Mouse (Mus musculus) skeletal muscle tissue, adult 2 months (tissue): ENCODE results near the gene Cln5.

Experiments used
- DNase-seq: peaks from one replicate; pipeline ENCODE4 v3.0.0-alpha.2; 2012; ENCODE audit warnings: low read depth, low spot score

Gene Cln5

DNA sequence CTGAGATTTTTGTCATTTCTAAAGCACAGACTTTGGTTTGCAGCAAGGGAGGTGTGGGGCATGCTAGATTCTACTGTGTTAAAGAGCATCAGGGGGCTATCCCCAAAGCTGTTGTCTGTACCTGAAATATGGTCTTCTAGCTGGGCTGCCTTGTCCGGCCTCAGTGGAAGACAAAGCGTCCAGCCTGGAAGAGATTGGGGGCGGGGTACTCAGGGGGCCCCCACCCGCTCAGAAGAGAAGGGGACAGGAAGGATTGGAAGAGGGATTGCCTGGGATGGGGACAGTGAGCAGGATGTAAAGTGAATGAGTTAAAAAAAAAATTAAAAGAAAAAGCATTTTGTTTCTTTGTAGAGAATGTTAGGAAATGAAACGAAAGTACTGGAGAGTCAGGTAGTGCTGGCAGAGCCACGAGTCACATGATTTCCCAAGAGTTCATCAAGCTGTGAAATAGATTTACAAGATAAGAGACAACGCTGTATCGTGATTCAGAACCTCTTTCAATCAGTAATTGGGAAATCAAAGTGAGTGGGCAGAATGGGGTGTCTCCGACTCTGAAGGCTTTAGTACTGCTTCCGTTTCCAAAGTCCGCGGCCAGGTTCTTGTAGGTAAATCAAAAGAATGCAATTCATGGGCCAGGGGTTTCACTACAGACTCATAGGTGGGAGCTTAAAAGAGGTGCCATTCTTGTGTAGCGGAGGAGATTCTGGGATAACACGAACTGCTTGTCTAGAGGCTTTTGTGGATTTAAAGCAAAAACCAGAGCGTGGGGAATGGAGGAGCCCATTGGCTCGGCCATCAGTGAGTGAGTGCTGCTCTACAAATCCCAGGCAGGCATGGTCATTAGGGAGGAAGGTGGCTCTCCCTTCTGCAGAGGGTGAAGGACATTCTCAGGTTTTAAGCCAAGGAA is 8.2 kb downstream of the Cln5 start:
- DNase-seq = no peak

DNA sequence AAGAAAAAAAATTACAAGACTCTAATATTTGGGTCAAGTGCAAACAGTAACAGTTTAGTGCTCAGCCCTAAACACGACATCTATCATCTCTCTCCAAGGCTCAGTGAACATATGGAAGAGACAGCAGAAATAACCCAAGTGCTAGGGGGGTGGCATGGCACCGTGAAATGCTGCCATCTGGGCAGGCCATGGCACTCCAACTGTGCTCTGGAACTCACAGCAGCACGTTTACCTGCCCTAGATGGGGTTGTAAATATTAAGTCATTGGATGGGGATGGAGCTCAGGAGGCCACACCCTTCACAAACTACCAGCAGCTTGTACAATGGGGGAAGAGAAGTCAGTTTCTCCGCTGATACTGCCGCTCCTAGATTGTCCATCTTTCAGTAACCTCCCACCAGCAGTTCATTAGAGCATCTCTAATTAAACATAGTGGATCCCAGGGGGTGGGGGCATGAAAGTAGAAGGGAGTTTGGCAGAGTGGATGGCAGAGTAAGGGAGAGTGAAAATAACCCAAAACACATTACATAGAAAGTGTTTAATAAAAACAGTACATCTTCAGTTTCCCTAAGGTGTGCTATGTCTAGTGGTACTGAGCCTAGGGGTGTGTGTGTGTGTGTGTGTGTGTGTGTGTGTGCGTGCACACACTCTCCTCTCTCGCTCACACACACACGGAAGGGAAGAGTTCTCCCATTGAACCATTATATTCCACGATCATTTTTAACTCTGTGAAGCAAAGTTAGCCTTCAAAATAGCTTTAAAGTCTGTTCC is 9.4 kb downstream of the Cln5 start:
- DNase-seq = no peak

DNA sequence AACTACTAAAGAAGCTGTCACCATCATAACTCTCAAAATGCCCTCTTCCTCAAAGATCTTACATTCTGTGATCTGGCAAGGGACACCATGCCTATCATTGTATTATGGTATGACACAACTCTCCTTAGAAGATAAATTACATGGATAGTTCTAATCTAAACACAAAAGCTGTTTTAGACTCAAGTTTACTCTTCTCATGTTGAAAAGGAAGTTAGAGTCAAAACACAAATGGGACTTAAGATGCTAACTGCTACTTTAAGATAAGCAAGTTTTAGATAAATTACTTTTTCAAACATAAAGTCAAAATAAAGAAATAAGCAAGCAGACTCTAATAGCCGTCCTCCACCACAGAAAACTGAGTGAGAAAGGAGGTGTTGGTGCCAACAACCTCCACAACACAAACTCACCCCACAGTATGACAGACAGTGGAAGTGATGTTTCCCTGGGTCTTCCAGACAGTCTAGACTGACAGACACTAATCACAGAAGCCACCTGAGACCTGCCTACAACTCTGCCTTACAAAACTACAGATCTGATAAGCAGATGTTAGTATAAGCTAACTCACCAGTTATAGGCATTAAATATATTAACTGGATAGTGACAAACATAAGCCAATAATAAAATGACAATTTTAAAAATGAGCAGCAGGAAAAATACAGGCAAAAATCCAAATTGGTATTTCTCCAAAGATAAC is 16.0 kb downstream of the Cln5 start:
- no peak for DNase-seq

DNA sequence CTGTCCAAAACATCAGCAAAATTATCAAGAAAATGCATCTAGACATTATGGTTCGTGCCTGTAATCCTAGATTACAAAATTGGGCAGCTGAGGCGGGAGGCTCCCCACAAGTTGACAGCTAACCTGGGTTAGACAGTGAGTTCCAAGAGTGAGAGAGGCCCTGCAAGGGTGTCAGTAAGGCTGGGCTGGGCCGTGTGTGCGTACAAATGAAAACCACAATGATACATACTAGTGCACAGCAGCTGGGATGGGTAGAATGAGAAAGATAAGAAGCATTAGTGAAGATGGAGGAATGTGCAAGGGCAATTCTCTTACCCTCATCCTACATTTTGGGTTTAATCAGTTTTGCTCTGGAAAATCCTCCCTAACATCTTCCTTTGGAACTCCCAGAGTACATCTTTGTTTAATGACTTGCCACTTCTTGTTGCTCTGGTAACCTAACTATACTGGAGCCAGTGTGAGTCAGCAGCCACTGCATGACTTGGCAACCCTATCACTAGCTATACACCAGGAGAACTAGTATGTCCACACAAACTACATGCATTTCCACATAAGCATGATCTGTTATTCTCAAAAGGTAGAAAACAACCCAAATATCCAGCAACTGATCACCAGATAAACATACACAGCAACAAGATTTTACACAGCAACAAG is 16.8 kb downstream of the Cln5 start:
- no peak for DNase-seq

DNA sequence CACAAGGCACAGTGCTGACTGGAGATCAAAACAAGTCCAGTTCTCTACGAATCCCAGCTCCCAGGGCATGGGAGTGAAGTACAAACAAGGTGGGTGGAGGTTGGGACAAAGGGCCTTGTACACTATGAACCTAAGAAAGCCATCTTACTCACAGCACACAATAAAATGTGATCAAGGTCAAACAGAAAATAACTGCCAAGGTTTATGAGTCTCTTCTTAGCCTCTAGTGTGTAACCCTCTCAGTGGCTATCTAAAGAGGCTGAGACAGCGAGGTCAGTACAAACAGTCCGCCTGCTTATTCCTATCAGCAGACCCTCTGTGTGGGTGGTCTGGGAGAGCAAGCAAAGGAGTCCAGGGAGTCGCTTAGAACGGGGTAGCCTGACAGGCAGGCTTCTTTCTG is 17.8 kb downstream of the Cln5 start:
- DNase-seq = no peak

DNA sequence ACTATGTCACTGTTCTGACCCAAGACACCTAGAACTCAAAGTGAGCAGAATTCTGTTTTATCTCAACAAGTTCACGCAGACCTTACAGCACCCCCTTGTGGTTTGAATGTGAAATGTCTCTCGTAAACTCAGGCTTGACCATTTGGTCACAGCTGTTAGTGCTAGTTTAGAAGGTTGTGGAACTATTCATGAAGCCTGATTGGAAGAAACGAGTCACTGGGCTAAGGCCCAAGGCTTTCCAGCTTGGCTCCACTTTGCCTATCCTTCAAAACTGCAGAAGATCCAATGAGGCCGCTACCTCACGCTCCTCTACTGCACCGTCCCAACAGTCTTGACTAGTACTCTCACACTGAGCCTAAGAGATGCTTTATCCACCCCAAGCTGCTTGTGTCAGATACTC is 18.6 kb downstream of the Cln5 start:
- peak; percentile 42 for DNase-seq

DNA sequence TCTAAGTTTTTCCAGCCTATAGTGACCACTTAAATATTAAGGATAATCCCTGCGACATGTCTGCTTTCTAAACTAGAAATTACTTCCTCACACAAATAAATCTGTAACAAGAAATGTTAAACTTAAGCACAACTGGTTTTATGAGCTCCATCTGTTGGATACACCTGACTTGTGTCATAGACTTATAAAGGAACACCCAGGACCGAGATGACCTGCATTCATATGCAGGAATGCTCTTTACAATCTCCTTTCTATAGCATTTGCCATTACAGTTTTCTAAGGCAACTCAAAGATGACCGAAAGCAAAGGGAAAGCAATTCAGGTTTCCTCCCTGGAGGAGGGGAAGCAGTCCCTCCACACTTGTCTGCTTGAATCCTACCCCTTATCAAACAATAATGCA is 23.2 kb downstream of the Cln5 start:
- no peak for DNase-seq

DNA sequence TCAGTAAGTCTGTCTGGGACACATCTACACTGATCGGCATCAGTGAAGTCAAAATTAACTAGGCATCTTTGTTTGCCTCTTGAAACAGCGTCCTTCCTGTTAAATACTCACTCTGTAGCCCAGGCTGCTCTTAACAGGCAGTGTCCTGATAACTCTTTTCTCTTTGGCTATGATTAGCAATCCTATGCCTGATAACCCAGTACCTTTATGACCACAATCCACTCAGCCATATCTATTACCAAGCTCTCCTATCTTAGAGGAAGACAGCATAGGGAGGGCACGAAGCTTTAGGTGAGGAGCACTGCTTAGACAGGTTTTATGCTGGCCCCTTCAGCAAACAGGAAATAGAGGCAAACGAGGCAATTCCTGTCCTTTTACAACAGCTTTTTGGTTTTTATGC is 23.7 kb downstream of the Cln5 start:
- DNase-seq = no peak

DNA sequence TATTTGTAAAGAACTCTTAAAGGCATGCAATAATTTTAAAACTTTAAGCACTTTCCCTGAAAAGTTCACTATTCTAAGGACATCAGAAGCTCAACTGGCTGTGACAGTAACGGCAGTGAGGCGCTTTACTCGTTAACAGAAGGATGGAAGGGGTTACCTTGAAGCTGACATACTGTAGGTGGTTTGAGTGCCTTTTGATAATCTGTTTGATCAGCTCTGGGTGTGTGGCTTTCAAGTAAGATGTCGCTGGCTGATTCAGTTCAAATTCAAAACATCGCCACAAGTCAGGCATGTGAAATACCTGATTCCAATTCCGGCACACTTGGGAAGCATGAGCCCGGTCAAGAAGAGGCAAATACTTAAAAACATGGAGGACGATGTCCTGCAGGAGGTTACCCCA is 25.0 kb downstream of the Cln5 start:
- no peak for DNase-seq

DNA sequence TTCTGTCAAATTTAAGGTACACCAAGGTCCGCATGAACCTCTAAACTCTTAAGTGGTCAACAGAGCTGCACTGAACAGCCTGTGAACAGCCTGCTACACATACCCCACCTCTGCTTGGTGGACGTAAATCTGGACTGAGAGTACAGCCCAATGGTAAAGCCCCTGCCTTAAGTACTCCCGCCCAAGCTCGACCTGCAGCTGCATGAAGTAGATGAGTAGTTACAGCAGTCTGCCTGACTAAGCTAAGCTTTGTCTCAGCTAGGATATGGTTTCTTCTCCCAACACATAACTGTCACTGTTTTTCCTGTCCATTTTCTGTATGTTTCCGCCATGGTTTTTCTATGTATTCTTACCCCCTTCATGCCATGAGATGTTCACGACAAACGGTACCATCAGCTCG is 25.8 kb downstream of the Cln5 start:
- no peak for DNase-seq

DNA sequence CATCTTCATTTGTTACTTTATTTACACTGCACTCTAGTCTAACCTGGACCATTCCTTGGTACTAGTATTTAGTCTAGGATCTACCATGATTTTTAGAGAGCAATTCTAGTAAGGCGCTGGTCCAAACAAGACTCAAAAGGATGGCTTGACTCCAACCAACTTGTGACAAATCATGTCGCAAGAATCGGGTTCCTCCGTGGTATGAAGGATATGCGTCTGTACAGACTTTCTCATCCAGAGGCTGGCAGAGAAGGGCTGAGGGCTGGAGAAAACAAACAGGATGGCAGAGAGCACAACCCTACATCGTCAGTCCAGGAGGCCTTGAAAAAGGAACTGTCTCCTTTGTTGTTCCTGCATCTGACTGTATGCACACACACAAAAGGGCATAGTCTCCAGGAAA is 26.6 kb downstream of the Cln5 start:
- no peak for DNase-seq

DNA sequence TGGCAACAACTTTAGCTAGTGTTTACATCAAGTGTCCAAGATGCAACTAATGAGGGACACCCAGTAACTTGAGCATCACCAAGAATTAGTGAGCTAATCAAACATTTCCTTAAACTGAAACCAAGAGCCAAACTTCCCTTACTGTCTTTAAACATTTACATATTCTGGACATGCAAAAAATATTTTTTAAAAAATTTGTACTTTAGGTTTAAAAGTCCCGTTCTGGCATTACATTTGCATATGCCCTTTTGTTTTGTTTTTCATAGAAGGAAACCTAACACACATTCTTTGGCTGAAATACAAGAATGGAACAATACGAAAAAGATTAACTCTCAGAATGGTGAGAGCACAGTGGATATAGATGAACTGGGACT is 28.2 kb downstream of the Cln5 start:
- no peak for DNase-seq

DNA sequence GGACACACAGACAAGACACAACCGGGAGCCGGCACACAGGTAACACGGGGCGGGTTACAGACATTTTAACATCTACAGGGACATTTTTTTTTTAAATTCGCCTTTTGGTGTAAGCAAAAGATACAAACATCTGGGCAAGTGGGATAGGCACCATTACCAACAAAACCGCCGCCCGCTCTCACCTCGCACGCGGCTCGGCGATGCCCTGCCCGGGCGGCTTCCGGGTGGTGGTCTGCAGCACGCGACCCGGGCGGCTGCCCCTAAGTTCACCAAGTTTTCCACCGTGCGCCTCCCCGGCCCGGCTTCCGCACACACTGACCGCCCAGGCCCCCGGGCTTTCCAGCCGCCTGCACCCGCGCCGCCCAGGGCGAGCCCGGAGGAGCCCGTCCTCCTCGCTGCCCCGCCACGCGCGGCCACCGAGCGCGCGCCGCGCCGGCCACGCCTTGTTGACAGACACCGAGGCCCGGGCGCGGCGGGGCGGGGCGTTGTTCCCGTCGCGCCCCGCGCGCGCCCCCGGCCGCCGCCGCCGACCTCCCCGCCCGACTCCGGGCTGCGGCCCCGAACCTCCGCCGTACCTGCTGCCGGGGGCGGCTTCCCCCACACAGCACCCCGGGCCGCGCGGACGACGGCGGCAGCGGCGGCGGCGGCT is 28.7 kb downstream of the Cln5 start:
- peak; percentile 76 for DNase-seq

DNA sequence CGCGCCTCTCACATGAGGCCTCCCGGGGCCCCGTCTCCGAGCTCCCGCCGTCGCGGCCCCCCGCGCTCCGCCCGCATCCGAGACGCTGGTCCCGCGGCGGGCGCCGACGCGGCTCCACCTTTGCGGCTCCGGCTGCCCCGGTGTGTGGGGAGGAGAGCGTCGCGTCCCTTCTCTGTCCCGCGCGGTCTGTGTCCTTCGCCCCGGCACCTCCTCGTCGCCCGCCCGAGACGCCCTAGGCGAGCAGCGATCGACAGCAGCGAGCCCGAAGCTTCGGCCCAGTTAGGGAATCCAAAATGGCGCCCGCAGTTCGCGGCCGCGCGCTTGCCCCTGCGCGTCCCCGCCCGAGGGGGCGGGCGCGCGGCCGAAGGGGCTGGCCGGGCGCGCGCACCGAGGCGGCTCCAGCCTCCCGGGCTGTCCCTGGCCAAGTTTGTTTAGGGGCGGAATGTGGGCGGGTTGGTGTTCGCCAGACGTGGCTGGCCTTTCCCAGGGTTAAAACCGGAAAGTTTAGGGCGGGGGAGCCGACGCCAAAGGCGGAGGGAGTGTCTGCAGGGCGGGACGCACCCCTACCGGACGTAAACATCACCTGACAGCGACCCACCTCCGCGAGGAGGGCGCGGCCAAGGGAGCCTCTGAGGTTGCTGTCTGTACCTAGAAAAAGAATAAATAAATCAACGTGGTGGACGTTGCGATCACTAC is 29.4 kb downstream of the Cln5 start, which contains the start of gene Fbxl3:
TSS of gene Fbxl3 (minus strand) at position 329 of the 696 bp plus-strand sequence.
- peak; percentile 97 for DNase-seq

DNA sequence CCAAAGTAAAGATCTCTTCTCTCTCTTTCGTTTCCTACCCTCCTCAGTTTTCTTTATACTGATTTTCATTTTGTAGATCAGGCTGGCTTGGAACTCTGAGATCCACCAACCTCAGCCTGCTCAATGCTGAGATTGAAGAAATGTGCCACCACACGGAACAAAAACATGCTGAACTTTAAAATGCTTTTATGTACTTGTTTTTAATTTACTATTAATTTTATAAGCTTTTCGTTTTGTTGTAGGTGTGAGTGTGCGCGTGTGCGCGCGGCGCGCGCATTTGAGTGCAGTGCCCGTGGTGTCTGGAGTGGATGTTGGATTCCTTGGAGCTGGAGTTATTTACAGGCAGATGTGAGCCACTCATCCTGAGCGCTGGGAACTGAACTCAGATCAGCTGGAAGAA is 30.3 kb downstream of the Cln5 start:
- no peak for DNase-seq

DNA sequence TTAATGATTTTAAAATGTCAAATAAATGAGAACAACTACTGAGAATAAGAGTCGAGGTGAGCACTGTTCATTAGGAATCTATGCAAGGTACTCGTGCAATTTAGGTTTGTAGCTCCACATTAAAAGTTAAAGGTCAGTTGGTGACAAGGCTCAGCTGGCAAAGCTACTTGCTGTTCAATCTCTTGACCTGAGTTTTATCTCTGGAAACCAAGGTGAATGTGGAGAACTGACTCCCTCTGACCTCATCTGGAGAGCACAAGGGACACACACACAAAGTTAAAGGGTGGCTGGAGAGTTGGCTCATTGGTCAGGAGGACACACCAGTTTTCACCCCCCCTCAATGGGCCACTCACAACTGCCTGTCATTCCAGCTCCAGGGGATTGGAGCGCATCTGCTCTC is 31.2 kb downstream of the Cln5 start:
- DNase-seq = no peak

DNA sequence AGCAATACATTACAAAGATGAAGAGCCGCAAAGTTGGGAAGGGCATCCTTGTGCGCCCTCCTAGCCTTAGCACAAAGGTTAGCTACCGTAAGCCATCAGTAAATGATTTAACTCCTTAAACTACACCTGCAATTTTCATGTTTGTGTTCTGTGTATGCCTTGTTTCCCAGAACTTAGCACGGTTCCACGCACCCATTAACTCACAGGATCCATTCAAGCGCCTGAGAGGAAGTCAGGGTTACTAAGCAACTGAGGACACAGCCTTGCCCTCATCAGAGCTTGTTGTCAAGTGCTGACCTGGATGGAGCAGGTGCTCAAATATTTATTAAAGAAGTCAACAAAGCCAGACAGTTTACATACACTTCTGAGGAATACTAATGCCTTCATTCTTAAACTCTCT is 32.2 kb downstream of the Cln5 start:
- no peak for DNase-seq

DNA sequence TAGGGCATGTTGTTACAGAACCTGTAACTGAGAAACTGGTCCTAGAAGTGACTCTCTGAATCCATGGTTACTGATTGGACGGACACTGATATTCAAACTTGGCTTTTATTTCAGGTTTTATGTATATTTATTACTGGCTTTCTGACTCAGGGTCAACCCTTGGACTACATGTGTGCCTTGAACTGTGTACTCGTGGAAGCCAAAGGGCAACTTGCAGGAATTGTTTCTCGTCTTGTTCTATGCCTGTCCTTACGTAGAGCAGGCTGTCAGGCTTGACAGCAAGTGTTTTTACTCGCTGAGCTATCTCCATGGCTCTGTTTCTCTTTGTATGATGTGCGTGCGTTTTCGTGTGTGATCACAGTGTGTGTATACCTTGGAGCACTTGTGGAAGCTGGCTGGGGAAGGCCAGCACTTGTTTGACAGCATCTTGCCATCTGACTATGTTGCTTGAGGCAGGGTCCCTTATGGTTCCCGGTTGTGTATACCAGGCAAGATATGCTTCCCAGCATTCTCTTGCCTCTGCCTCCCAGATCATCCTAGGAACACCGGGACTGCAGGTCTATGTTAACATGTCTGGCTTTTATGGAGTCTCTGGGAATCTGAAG is 32.8 kb downstream of the Cln5 start:
- no peak for DNase-seq

DNA sequence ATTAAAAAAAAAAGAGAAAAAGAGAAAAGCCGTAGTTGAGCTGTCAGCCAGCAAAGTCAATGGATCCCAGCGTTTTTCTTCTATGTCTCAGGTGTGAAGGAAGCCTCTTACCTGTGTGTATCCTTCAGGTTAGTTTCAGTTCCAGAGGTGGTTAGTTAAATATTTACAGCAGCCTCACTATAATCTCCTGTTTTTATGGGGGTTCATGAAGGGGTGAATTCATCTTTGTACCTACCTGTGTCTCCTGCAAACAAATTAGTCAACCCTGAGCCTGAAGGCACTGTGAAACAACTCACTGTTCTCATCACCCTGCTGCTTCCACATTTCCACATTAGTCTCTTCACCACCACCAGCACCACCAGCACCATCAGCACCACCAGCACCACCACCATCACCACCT is 36.3 kb downstream of the Cln5 start:
- no peak for DNase-seq

DNA sequence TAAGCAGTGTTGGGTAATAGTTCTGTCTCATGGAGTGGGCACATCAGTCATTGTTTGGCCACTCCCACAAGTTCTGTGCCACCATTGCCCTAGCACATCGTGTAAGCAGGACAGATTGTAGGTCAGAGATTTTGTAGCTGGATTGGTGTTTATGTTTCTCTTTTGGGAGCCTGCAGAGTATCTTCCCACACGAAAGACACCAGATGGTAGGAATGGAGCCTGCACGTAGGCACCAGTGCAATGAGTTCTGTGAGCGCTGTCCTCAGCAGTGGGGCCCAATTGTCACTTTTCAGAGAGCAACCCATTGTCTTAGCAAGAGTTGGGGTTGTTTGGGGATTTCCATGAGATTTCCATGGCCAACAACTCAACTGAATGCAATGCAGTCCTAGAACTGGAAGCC is 40.0 kb downstream of the Cln5 start:
- DNase-seq = no peak
